Mouse (Mus musculus) cortical plate, adult 2 months (tissue): ENCODE results near the gene Phactr4.

Experiments used
- CTCF ChIP-seq: fragments of 200-500 bp; IDR thresholded peaks from 2 replicates; pipeline ENCODE4 v1.5.1; 2011; ENCODE audit warnings: mild to moderate bottlenecking, control low read depth, low read length; ENCODE audit not compliant: insufficient read depth; ENCODE audit errors: extremely low read depth
- POLR2A ChIP-seq: fragments of 200-500 bp; IDR thresholded peaks from 2 replicates; pipeline ENCODE4 v1.6.1; 2011; ENCODE audit warnings: mild to moderate bottlenecking, low read length, control low read depth; ENCODE audit not compliant: insufficient read depth; ENCODE audit errors: extremely low read depth

- TF ChIP-seq POLR2A (no peak), CTCF (no peak)
Measured at GRCm38 (mm10) chr4:132344403-132345134, 77.7 kb downstream of the Phactr4 start.
